Comparison of ENCODE assay signal across 20 mouse cellular contexts in genomic region chr9:117714741-117715675, GRCm38 (mm10).
DNase-seq lines count a peak whose midpoint lies in the region; ATAC-seq lines count a peak whose summit lies in the region.
"Had no signal": no experiment of that assay in that cellular context is flagged by ENCODE, and none has a peak within 500 bp of the region (broad histone marks: within the 10 kb centered on the region; RNA-seq: fewer than 3 reads in every experiment).

No protein-coding gene starts in this region.

- H3K4me1 ChIP-seq in heart, embryonic 11.5 days (ENCODE audit: control insufficient read depth, insufficient read depth, low read length), result no peaks in the 10 kb centered on the region
- H3K4me1 ChIP-seq: forebrain, embryonic 10.5 days; megakaryocyte, embryonic 14.5 days had no signal

- H3K9ac ChIP-seq in heart, embryonic 11.5 days (ENCODE audit: low read depth, low read length), result no peak overlapping the region
- H3K9ac ChIP-seq: forebrain, postnatal 0 days had no signal

- H3K27me3 ChIP-seq in heart, embryonic 11.5 days (ENCODE audit: control insufficient read depth, insufficient read depth, low read length), result no peaks in the 10 kb centered on the region
- H3K27me3 ChIP-seq: megakaryocyte, embryonic 14.5 days had no signal

- H3K4me3 ChIP-seq in heart, embryonic 11.5 days (ENCODE audit: low read depth, low read length), result no peak overlapping the region
- H3K4me3 ChIP-seq: forebrain, embryonic 10.5 days; megakaryocyte, embryonic 14.5 days; myocyte had no signal

- intact Hi-C loops in heart, postnatal 10 days (cut with DNase I), result no loop called here

- H3K4me2 ChIP-seq in heart, embryonic 11.5 days, result no peak overlapping the region

- peak; percentile 92 for DNase-seq in heart, adult 11 months
- peak; percentile 23 to 33 for DNase-seq in heart, postnatal 10 days
- DNase-seq in heart, postnatal 4 days, result peak; percentile 17
- peak; percentile 26 for DNase-seq in lung, postnatal 36 days
- DNase-seq in ovary, postnatal 14 days (ENCODE audit: low spot score), result no peak
- DNase-seq in right cerebral cortex, adult 2 months (ENCODE audit: low spot score in 2 of 2), result no peak
- DNase-seq in kidney, adult 11 months, result no peak
- DNase-seq: cerebellum, postnatal 25 days; forebrain, postnatal 0 days; layer of hippocampus, postnatal 36 days; midbrain, embryonic 14.5 days; right cerebral cortex, postnatal 4 days; thymus, postnatal 36 days had no signal

- no peak overlapping the region for H3K27ac ChIP-seq in heart, embryonic 11.5 days (ENCODE audit: low read depth, low read length)
- H3K27ac ChIP-seq: forebrain, embryonic 10.5 days; kidney, postnatal 0 days had no signal

- no peak for ATAC-seq in heart, embryonic 11.5 days (replicated peaks; ENCODE audit: insufficient number of reproducible peaks, low FRiP score, low TSS enrichment)
- ATAC-seq: forebrain, postnatal 0 days; hindbrain, embryonic 16.5 days; intestine, postnatal 0 days had no signal

- no peaks in the 10 kb centered on the region for H3K36me3 ChIP-seq in heart, embryonic 11.5 days (ENCODE audit: control insufficient read depth, insufficient read depth, low read length)
- H3K36me3 ChIP-seq: forebrain, embryonic 10.5 days had no signal

- 61% methylated on average over 13 of the region's 13 CpGs for WGBS in heart, embryonic 11.5 days (ENCODE audit: insufficient replicate concordance)

- H3K9me3 ChIP-seq in heart, embryonic 11.5 days (replicated peaks; ENCODE audit: control insufficient read depth, low read length), result no peaks in the 10 kb centered on the region
- H3K9me3 ChIP-seq: forebrain, embryonic 10.5 days had no signal

Comparison
In these comparisons a context has a peak if more than half of its experiments do, and no peak if none do; other contexts are left out.
1. DNase-seq: peak in heart, adult 11 months (single experiment), heart, postnatal 10 days (2 of 2), heart, postnatal 4 days (single experiment) and lung, postnatal 36 days (single experiment); none in ovary, postnatal 14 days (single experiment), right cerebral cortex, adult 2 months (0 of 2) and kidney, adult 11 months (single experiment).